Mouse (Mus musculus) neural tube, embryonic 12.5 days (tissue): ENCODE measurements around the gene Crybg2. TPM values are rescaled to one million over a fixed set of nuclear protein-coding genes. Genes with fewer than 3 reads are reported as not detected.
A peak's percentile ranks its signal among the peaks of the same experiment; 100 is the strongest.

Source experiments
- ATAC-seq: fragments of 200-750 bp; cut with Nextera tagmentation; 2 replicates; pipeline ENCODE4 v1.8.0; 2017; ENCODE audit warnings: low read depth, mild to moderate bottlenecking, moderate TSS enrichment, moderate library complexity; ENCODE audit not compliant: low FRiP score
- H3K27ac ChIP-seq: fragments of 300-500 bp; sonication (generic); 2 replicates; pipeline ENCODE4 v1.5.1; 2016
- H3K27me3 ChIP-seq: fragments of 300-500 bp; sonication (generic); replicated peaks from 2 replicates; pipeline ENCODE4 v1.6.1; 2016; ENCODE audit warnings: mild to moderate bottlenecking
- H3K36me3 ChIP-seq: fragments of 300-500 bp; sonication (generic); 2 replicates; pipeline ENCODE4 v1.6.1; 2016; ENCODE audit warnings: mild to moderate bottlenecking
- H3K4me1 ChIP-seq: fragments of 300-500 bp; sonication (generic); 2 replicates; pipeline ENCODE4 v1.6.1; 2016
- H3K4me2 ChIP-seq: fragments of 300-500 bp; sonication (generic); replicated peaks from 2 replicates; pipeline ENCODE4 v1.6.1; 2016; ENCODE audit warnings: mild to moderate bottlenecking
- H3K4me3 ChIP-seq: fragments of 300-500 bp; sonication (generic); 2 replicates; pipeline ENCODE4 v1.5.1; 2016
- H3K9ac ChIP-seq: fragments of 300-500 bp; sonication (generic); 2 replicates; pipeline ENCODE4 v1.6.1; 2016; ENCODE audit warnings: mild to moderate bottlenecking
- H3K9me3 ChIP-seq: fragments of 300-500 bp; sonication (generic); 2 replicates; pipeline ENCODE4 v1.6.1; 2016; ENCODE audit warnings: mild to moderate bottlenecking
- WGBS: fragments of 180-500 bp; shearing (Covaris S2); methylation state at CpG from one replicate; pipeline ENCODE4 v1.1.7; 2016; 5-methylcytosine and 5-hydroxymethylcytosine counted together
- polyA plus RNA-seq: library from polyadenylated mRNA; unstranded; fragments of >200 nt; fragmentation: Nextera tagmentation; extraction: Ambion mirVana; gene quantifications from 2 replicates; pipeline ENCODE4 v1.2.1, GENCODE M21; 2016

Crybg2 gene
- polyA plus RNA-seq, 1 experiment from 2014 or later = 1.5 TPM

GRCm38 (mm10) chr4:134127121-134127455, 66.5 kb downstream of the Crybg2 start:
- H3K4me3 ChIP-seq = no peak overlapping the region
- peak overlapping the region; percentile 71 for H3K4me2 ChIP-seq
- no peak overlapping the region for H3K27ac ChIP-seq
- WGBS = 86% methylated on average over 7 of the region's 7 CpGs
- peaks cover 21% of the 10 kb centered on the region for H3K4me1 ChIP-seq
- H3K36me3 ChIP-seq = peaks cover 15% of the 10 kb centered on the region
- no peak for ATAC-seq
- H3K9me3 ChIP-seq = no peaks in the 10 kb centered on the region
- H3K9ac ChIP-seq = 0 out of 2 replicates have a peak overlapping the region, but pooled peaks have one; percentile 23
- H3K27me3 ChIP-seq = no peaks in the 10 kb centered on the region

- Histone ChIP-seq H3K27me3 (no peaks in the 10 kb centered on the region), H3K9ac (peak overlapping the region; percentile 76), H3K4me2 (peak overlapping the region; percentile 71), H3K4me3 (peak overlapping the region; percentile 71), H3K27ac (no peak overlapping the region), H3K4me1 (peaks cover 21% of the 10 kb centered on the region), H3K9me3 (no peaks in the 10 kb centered on the region), H3K36me3 (peaks cover 15% of the 10 kb centered on the region)
- no peak for ATAC-seq
- WGBS = 66% methylated on average over 8 of the region's 8 CpGs
Observed at GRCm38 (mm10) chr4:134127793-134128192, 67.2 kb downstream of the Crybg2 start.

- Histone ChIP-seq H3K36me3 (peaks cover 15% of the 10 kb centered on the region), H3K9me3 (no peaks in the 10 kb centered on the region), H3K4me1 (peaks cover 21% of the 10 kb centered on the region), H3K4me2 (peak within 1 kb of the TSS; percentile 71), H3K27ac (peak within 1 kb of the TSS; percentile 27; the same call in 1 of the 2 replicates), H3K9ac (peak within 1 kb of the TSS; percentile 76), H3K4me3 (peak within 1 kb of the TSS; percentile 71), H3K27me3 (no peaks in the 10 kb centered on the region)
- ATAC-seq = peak; percentile 96
- WGBS = under 1% methylated on average over 50 of the region's 50 CpGs
Observed at GRCm38 (mm10) chr4:134128221-134128982, 67.8 kb downstream of the Crybg2 start, which contains the start of gene Sh3bgrl3. Gene Sh3bgrl3, minus strand, starts transcription at chr4:134128789.

- 5% methylated on average over 14 of the region's 14 CpGs for WGBS
- ATAC-seq = peak; percentile 55
- peak overlapping the region; percentile 71 for H3K4me3 ChIP-seq
- peak overlapping the region; percentile 27; the same call in 1 of the 2 replicates for H3K27ac ChIP-seq
- H3K27me3 ChIP-seq = no peaks in the 10 kb centered on the region
- H3K36me3 ChIP-seq = peaks cover 15% of the 10 kb centered on the region
- H3K9ac ChIP-seq = peak overlapping the region; percentile 76
- peak overlapping the region; percentile 71 for H3K4me2 ChIP-seq
- no peaks in the 10 kb centered on the region for H3K9me3 ChIP-seq
- peaks cover 21% of the 10 kb centered on the region for H3K4me1 ChIP-seq
Observed at GRCm38 (mm10) chr4:134128983-134129362, 68.4 kb downstream of the Crybg2 start.

GRCm38 (mm10) chr4:134129482-134129881, 68.9 kb downstream of the Crybg2 start:
- Histone ChIP-seq H3K4me3 (no peak overlapping the region), H3K4me1 (peaks cover 21% of the 10 kb centered on the region), H3K9me3 (no peaks in the 10 kb centered on the region), H3K27me3 (no peaks in the 10 kb centered on the region), H3K27ac (no peak overlapping the region), H3K4me2 (peak overlapping the region; percentile 71), H3K36me3 (peaks cover 15% of the 10 kb centered on the region), H3K9ac (no peak overlapping the region)
- WGBS = 51% methylated on average over 6 of the region's 6 CpGs
- ATAC-seq = no peak

- peaks cover 15% of the 10 kb centered on the region for H3K36me3 ChIP-seq
- H3K9ac ChIP-seq = no peak overlapping the region
- no peak for ATAC-seq
- 83% methylated on average over 3 of the region's 3 CpGs for WGBS
- H3K4me1 ChIP-seq = peaks cover 18% of the 10 kb centered on the region
- H3K9me3 ChIP-seq = no peaks in the 10 kb centered on the region
- no peaks in the 10 kb centered on the region for H3K27me3 ChIP-seq
- H3K27ac ChIP-seq = no peak overlapping the region
- no peak overlapping the region for H3K4me2 ChIP-seq
- no peak overlapping the region for H3K4me3 ChIP-seq
Observed at GRCm38 (mm10) chr4:134132117-134132516, 71.5 kb downstream of the Crybg2 start.

- ATAC-seq = no peak
- WGBS = 88% methylated on average over 8 of the region's 8 CpGs
- H3K9ac ChIP-seq = no peak overlapping the region
- no peaks in the 10 kb centered on the region for H3K27me3 ChIP-seq
- H3K36me3 ChIP-seq = peaks cover 15% of the 10 kb centered on the region
- peaks cover 13% of the 10 kb centered on the region for H3K4me1 ChIP-seq
- H3K27ac ChIP-seq = no peak overlapping the region
- no peak overlapping the region for H3K4me3 ChIP-seq
- H3K9me3 ChIP-seq = no peaks in the 10 kb centered on the region
- H3K4me2 ChIP-seq = no peak overlapping the region
Observed at GRCm38 (mm10) chr4:134132519-134133095, 72.0 kb downstream of the Crybg2 start.

- Histone ChIP-seq H3K36me3 (peaks cover 4% of the 10 kb centered on the region), H3K4me3 (no peak overlapping the region), H3K27ac (no peak overlapping the region), H3K4me2 (no peak overlapping the region), H3K27me3 (no peaks in the 10 kb centered on the region), H3K9ac (no peak overlapping the region), H3K9me3 (no peaks in the 10 kb centered on the region), H3K4me1 (no peaks in the 10 kb centered on the region)
- WGBS = 79% methylated on average over 3 of the region's 3 CpGs
- no peak for ATAC-seq
Observed at GRCm38 (mm10) chr4:134136280-134136926, 75.8 kb downstream of the Crybg2 start.

GRCm38 (mm10) chr4:134138857-134139256, 78.2 kb downstream of the Crybg2 start:
- Histone ChIP-seq H3K4me2 (no peak overlapping the region), H3K27me3 (no peaks in the 10 kb centered on the region), H3K4me1 (no peaks in the 10 kb centered on the region), H3K9me3 (no peaks in the 10 kb centered on the region), H3K4me3 (no peak overlapping the region), H3K9ac (no peak overlapping the region), H3K36me3 (no peaks in the 10 kb centered on the region; the same call in 1 of the 2 replicates), H3K27ac (no peak overlapping the region)
- no peak for ATAC-seq
- 91% methylated on average over 2 of the region's 2 CpGs for WGBS

Other genes starting within 250 kb of the Crybg2 start
- 28.7 and 29.2 TPM in 2 replicates for gene Rps6ka1, start 173.0 kb upstream of the Crybg2 start, polyA plus RNA-seq
- gene Hmgn2, start 92.2 kb upstream of the Crybg2 start, polyA plus RNA-seq = 2,314 and 2,342 TPM in 2 replicates
- gene Dhdds, start 59.9 kb upstream of the Crybg2 start, polyA plus RNA-seq = 41.1 and 42.7 TPM in 2 replicates
- 0.84 and 1.9 TPM in 2 replicates for gene Lin28a, start 42.0 kb upstream of the Crybg2 start, polyA plus RNA-seq
- not detected in 2 replicates for gene Zfp683, start 7.0 kb upstream of the Crybg2 start, polyA plus RNA-seq
- gene Cd52, start 34.3 kb downstream of the Crybg2 start, polyA plus RNA-seq = 5.7 and 7.2 TPM in 2 replicates
- gene Ubxn11, start 41.8 kb downstream of the Crybg2 start, polyA plus RNA-seq = 7.3 and 8.0 TPM in 2 replicates
- 312 and 336 TPM in 2 replicates for gene Sh3bgrl3, start 68.0 kb downstream of the Crybg2 start, polyA plus RNA-seq
- gene Cep85, start 126.3 kb downstream of the Crybg2 start, polyA plus RNA-seq = 26.3 and 30.3 TPM in 2 replicates
- not detected in 2 replicates for gene Gm7534, start 142.2 kb downstream of the Crybg2 start, polyA plus RNA-seq
- gene Catsper4, start 166.6 kb downstream of the Crybg2 start, polyA plus RNA-seq = not detected in 2 replicates
- 0.13 and 0.19 TPM in 2 replicates for gene Cnksr1, start 177.6 kb downstream of the Crybg2 start, polyA plus RNA-seq
- 0.45 and 0.84 TPM in 2 replicates for gene E130218I03Rik, start 182.8 kb downstream of the Crybg2 start, polyA plus RNA-seq
- gene Zfp593, start 184.8 kb downstream of the Crybg2 start, polyA plus RNA-seq = 18.6 and 18.9 TPM in 2 replicates
- 0.33 TPM in 1 of 2 replicates, not detected in the other for gene Gm30191, start 186.1 kb downstream of the Crybg2 start, polyA plus RNA-seq
- gene Grrp1, start 193.3 kb downstream of the Crybg2 start, polyA plus RNA-seq = 9.7 and 10.2 TPM in 2 replicates
- gene Pdik1l, start 227.1 kb downstream of the Crybg2 start, polyA plus RNA-seq = 28.1 and 31.9 TPM in 2 replicates